Comparison of ENCODE assay signal across 8 mouse cellular contexts in the genomic region with DNA sequence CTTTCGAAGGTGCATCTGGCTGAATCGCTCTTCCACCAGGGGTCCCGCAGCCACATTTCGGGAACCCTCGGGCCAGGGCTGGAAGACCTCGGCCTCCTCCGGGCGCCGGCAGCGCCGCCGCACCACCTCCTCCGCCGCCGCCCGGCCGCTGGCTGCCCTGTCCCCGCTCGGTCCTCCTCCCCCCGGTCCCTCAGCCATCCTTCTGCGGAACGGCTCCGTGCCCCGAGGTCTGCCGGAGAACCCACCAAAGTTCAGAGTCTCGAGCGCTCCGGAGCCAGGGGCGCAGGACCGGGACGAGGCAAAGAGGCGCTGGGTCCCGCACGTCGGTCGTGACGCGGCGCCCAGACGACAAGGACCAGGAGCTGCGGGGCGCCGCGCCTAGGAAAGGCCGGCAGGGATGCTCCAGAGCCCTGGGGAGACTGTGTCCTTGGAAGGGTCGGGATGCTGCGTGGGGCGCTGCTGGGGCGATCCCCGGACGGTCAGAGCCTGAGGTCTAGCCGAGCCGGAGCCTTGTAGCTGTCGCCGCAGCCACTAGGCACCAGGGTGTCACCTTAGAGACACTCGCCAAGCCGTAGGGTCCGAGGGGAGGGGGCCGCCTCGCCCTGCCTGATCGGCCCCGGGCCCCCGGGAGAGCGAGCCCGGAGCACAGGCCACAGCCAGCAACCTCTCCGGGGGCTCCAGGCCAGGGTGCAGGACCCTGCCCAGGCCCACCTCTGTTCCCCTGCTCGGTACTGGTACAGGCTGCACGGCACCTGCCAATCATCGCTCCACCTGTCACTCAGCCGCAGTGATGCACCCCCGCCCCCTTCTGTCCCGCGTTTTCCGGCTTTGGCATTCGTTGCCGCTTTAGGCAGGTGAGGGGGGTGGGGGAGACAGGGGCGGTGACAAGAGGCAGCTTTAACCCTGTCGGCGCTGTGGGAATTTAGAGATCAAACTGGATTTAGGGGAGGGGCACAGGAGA. TPM values are rescaled to one million over a fixed set of nuclear protein-coding genes. Genes with fewer than 3 reads are reported as not detected.
DNase-seq lines count a peak whose midpoint lies in the region; ATAC-seq and TF ChIP-seq lines count a peak whose summit lies in the region.

A gene (minus strand): TSS at position 284 of the 961 bp plus-strand sequence.

- H3K4me1 ChIP-seq in liver, adult 2 months (ENCODE audit: control insufficient read depth, insufficient read depth, low read length), result peaks cover 3% of the 10 kb centered on the region

- no peak for ATAC-seq in megakaryocyte, adult 5-6 weeks (ENCODE audit: poor library complexity, severe bottlenecking)

- WGBS in liver, adult 2 months, result 4% methylated on average over 78 of the region's 79 CpGs

- H3K27ac ChIP-seq in liver, adult 2 months (replicated peaks; ENCODE audit: insufficient read depth, low read depth, low read length), result no peak within 1 kb of the TSS

- peaks cover 15% of the 10 kb centered on the region for H3K27me3 ChIP-seq in liver, adult 2 months (ENCODE audit: control insufficient read depth, insufficient read depth, low read length)

- H3K9ac ChIP-seq in liver, adult 2 months (ENCODE audit: low read depth, low read length), result no peak within 1 kb of the TSS

- no peaks in the 10 kb centered on the region for H3K79me2 ChIP-seq in liver, adult 2 months (ENCODE audit: control insufficient read depth, insufficient read depth, low read length)

- no peak for TF ChIP-seq POLR2A in liver, adult 2 months (IDR thresholded peaks at IDR 0.05; ENCODE audit: extremely low read depth, insufficient read depth, low read length)

- H3K36me3 ChIP-seq in liver, adult 2 months (ENCODE audit: control insufficient read depth, insufficient read depth, low read length), result no peaks in the 10 kb centered on the region

- DNase-seq in liver, adult 2 months (ENCODE audit: extremely low read depth, low read depth, low spot score), result no peak
- no peak for DNase-seq in liver
- no peak for DNase-seq in adrenal gland, postnatal 4 days (ENCODE audit: low spot score in 2 of 2)
- DNase-seq in gastrocnemius, postnatal 10 days, result no peak
- peak; percentile 68 for DNase-seq in induced T-regulatory cell, adult 2 months (ENCODE audit: low read depth)
- DNase-seq in thymus, postnatal 10 days (ENCODE audit: low spot score in 2 of 2), result peak; percentile 45 to 52
- no peak for DNase-seq in ovary, postnatal 36 days (ENCODE audit: low spot score)

- peak within 1 kb of the TSS; percentile 23; the same call in 1 of the 2 replicates for H3K4me3 ChIP-seq in liver, adult 2 months (ENCODE audit: insufficient read depth, low read depth, low read length)

- no peak for TF ChIP-seq CTCF in liver, adult 2 months (IDR thresholded peaks at IDR 0.05; ENCODE audit: low read depth, low read length)

RNA-seq across cellular contexts. Expression of the gene that starts here (rescaled TPM):
- total RNA-seq in liver, adult 2 months (2014; rRNA removed), result 13.2 and 23.6 TPM in 2 replicates
- polyA plus RNA-seq in liver, adult 2 months (2012; rRNA removed), result 43.2 and 59.5 TPM in 2 replicates
- 10 to 100 TPM; 91.3 to 98.4 TPM for total RNA-seq in adrenal gland, postnatal 4 days (2021)
- 10 to 100 TPM; 60.5 to 84.3 TPM for total RNA-seq in gastrocnemius, postnatal 10 days (2021)
- total RNA-seq in megakaryocyte, adult 5-6 weeks (2015), result 94.1 and 114 TPM in 2 replicates
- 66.4 and 80.4 TPM in 2 replicates for total RNA-seq in megakaryocyte, adult 5-6 weeks (2017)

Comparison
In these comparisons a context has a peak if more than half of its experiments do, and no peak if none do; other contexts are left out.
1. DNase-seq: peak in induced T-regulatory cell, adult 2 months (single experiment) and thymus, postnatal 10 days (2 of 2); none in liver, adult 2 months (single experiment), liver (single experiment), adrenal gland, postnatal 4 days (0 of 2), gastrocnemius, postnatal 10 days (single experiment) and ovary, postnatal 36 days (single experiment).